Mouse (Mus musculus) v-Abl transformed pro-B cells (cell line): ENCODE measurements around the gene Acot3.

ENCODE experiments used
- in situ Hi-C, 2 experiments: fragments of 400-800 bp; cut with MboI; formaldehyde crosslinking; loops; one replicate each; pipeline ENCODE4 v1.15.1; 2025; ENCODE audit not compliant: unreplicated experiment in 2 of 2

The Acot3 gene

DNA sequence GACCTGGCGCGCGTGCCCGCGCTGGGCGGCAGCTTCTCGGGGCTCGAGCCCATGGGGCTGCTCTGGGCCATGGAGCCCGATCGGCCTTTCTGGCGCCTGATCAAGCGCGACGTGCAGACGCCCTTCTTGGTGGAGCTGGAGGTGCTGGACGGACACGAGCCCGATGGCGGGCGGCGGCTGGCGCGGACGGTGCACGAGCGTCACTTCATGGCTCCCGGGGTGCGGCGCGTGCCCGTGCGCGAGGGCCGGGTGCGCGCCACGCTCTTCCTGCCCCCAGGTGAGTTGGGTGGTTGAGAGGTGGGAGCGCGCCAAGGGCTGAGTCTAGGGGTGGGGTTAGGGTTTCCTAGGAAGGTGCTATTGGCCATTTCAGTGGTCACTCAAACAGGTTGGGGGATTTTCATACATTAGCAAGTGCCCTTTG lies 13.2 kb upstream of the Acot3 start, which contains the start of gene Gm49366:
TSS of gene Gm49366 (plus strand) at position 245 of the 421 bp plus-strand sequence.
- in situ Hi-C loops, result loop anchor here in 1 of 2 experiments (25.0 kb wide), 1 partner anchor 326 kb away; no protein-coding TSS in a partner anchor

DNA sequence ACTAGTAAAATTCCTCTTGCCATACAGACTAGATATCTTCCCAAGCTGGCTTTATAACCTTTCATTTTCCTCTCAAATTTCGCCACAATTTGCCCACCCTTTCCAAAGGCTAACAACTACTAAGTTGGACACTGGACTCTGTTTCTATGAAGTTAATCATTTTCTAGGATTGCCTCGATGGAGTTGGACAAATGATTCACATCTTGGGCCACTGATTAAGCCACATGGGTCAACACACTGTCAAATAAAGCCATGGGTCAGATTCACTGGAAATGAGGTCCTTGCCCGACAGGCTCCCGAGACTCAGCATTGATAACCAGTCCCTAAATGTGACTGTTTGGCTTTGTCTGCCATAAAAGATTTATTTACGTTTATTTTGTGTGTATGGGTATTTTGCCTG lies 9.7 kb upstream of the Acot3 start:
- in situ Hi-C loops, result loop anchor here in 1 of 2 experiments (25.0 kb wide), 1 partner anchor 330 kb away; no protein-coding TSS in a partner anchor

DNA sequence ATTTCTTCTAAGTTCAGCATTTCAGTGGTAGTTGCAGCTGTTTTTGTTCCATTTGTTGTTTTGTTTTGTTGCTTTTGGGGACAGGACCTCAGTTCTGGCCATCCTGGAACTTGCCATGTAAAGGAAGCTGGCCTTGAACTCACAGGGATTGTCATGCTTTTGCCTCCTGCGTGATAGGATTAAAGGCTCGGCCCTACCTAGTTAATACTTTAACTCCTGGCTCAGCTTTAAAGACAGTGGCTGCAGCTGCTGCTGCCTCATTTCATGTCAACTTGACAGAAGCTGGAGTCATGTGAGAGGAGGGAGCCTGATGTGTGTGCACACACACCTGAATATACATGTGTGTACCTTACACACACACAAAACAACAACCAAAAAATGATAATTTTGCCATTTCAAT lies 7.9 kb upstream of the Acot3 start:
- in situ Hi-C loops, result loop anchor here in 1 of 2 experiments (25.0 kb wide), 1 partner anchor 332 kb away; no protein-coding TSS in a partner anchor

DNA sequence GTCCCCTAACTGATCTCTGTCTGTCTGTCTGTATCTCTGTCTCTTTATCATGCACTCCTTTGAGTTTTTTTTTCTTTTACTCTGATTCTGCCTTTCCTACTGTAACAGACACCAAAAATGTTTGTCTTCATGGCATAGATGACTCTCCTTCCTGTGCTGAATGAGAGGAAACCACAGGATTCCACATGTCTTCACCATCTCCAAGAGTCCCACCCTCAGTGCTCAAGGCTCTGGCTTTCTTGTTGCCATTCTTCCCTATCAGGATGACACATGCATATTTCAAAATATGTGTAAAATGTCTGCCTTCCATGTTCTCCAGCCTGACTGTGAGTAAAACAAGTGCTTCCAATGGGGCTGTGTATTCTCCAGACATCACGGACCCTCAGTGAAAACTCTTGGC lies 5.0 kb upstream of the Acot3 start:
- in situ Hi-C loops, result loop anchor here in 1 of 2 experiments (25.0 kb wide), 1 partner anchor 335 kb away; no protein-coding TSS in a partner anchor

DNA sequence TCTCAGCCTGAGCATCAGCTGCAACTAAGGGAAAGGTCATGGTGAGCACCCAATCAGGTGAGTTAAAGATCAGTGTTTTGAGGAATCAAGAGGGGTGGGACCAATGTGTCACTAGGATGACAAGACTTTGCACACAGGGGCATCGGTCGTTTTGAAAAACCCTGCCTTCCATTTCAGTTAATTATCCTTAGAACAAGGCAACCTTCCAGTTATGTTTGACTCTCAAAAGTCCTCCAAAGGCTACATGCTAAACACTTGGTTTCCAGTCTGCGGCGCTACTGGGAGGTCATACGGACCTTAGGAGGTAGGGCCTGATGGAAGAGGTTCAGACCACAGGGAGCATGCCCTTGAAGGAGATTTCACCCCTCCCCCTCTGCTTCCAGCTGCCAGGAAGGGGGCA lies 1.2 kb upstream of the Acot3 start:
- in situ Hi-C loops, result loop anchor here in 1 of 2 experiments (25.0 kb wide), 2 partner anchors 338 to 938 kb away; no protein-coding TSS in a partner anchor

DNA sequence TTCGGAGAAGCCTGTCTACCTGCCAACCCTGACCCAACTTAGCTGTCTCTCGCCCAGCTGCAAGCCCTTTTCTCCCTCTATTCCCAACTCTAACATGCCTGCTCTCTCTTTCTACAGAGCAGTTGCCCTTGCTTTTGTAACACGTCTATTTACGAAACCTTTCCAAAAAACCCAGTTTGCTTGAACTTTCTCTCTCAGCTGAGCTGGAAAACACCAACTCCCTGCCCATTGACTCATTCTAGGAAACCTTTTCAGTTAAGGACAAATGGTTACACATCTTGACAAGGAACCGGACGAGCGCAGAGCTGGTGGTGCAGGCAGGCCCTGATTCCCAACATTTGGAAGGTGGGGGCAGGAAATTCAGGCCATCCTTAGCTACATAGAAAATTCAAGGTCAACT lies 665 bp downstream of the Acot3 start:
- in situ Hi-C loops, result loop anchor here in 1 of 2 experiments (25.0 kb wide), 2 partner anchors 340 to 940 kb away; no protein-coding TSS in a partner anchor

DNA sequence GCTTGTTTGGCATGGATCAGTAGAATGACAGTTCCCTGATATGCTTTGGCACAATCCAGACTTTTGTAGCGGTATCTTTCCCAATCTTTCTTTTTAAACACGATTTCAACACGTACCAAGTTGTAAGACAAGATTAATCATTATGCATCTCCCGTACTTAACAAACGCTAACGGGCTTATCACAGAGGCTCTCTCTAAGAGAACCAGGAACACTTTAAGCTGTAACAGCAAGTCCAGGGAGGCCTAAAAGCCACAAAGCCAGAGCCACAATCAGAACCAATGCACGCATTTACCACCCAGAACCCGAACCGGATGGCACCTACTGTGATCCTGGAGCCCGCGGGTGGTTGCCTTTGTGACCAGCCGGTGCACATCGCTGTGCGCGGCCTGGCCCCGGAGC lies 1.2 kb downstream of the Acot3 start:
- in situ Hi-C loops, result loop anchor here in 1 of 2 experiments (25.0 kb wide), 2 partner anchors 341 to 941 kb away; no protein-coding TSS in a partner anchor

DNA sequence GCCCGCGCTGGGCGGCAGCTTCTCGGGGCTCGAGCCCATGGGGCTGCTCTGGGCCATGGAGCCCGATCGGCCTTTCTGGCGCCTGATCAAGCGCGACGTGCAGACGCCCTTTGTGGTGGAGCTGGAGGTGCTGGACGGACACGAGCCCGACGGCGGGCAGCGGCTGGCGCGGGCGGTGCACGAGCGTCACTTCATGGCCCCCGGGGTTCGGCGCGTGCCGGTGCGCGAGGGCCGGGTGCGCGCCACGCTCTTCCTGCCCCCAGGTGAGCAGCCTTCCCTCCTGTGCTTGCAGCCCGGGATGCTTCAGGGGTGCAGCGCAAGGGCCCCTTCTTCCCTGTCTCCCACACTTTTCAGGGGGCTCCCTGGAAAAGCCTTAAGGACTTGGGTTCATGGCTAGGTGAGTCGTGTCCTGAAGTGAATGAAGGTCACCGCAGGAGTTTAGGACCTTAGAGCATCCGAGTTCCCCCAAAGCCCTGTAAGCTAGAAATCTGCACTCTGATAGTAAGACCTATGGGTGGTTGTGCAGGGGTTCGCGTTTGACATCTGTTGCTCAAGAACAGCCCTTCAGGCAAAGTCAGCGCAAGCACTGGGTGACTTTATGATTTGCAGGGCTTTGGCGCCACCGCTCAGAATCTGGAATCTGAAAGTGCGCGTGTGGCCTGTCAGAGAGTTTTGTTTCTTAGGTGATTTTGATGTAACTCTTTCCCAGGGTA lies 1.9 kb downstream of the Acot3 start:
- in situ Hi-C loops, result loop anchor here in 1 of 2 experiments (25.0 kb wide), 2 partner anchors 342 to 942 kb away; no protein-coding TSS in a partner anchor

DNA sequence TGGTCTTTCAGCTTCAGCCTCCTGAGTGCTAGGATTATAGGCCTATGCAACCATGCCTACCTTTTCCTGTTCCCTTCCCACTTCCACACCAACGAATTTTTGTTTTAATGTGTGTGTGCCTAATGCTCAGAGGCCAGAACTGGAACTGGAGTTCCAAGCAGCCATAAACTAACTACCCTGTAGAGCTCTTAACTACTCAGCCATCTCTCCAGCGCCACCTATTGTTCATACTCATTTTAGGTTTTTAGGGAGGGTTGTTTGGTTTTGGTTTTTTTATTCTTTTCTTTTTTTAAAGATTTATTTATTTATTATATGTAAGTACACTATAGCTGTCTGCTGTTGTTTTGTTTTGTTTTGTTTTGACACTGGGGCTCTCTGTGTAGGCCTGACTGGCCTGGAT lies 9.0 kb downstream of the Acot3 start:
- in situ Hi-C loops, result loop anchor here in 1 of 2 experiments (25.0 kb wide), 2 partner anchors 349 to 949 kb away; no protein-coding TSS in a partner anchor

DNA sequence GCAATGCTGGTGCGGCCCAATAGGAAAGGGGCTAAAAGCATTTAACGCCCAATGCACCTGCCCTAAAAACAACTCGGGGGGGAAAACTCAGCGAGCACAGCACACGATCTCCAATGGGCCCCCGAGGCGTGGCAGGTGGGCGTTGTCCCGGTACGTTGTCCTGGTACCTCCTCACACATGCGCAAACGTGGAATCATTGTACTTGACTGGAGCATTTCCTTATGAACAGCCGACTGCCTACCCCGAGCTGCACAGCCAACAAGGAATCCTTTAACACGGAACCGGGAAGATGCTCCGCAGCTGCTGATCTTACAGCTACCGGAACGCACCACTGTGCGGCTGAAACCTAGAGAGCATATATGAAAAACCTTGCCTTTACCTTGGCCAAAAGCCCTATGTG lies 10.4 kb downstream of the Acot3 start:
- in situ Hi-C loops, result loop anchor here in 1 of 2 experiments (25.0 kb wide), 2 partner anchors 350 to 950 kb away; no protein-coding TSS in a partner anchor

DNA sequence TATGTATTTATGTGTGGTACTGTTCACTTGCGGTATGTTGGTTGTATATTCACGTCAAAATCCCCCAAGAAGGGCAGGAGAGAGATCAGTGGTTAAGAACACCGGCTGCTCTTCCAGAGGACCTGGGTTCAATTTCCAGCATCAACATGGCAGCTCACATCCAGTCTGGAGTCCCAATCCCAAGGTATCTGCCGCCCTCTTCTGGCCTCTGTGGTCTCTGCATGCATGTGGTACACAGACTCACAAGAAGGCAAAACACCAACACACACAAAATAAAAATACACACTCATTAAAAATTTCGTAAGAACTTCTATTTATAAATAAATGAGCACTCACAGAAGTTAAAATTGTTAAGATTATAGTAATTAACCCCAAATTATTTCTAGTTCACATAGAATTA lies 11.3 kb downstream of the Acot3 start:
- in situ Hi-C loops, result loop anchor here in 1 of 2 experiments (25.0 kb wide), 2 partner anchors 351 to 951 kb away; no protein-coding TSS in a partner anchor

DNA sequence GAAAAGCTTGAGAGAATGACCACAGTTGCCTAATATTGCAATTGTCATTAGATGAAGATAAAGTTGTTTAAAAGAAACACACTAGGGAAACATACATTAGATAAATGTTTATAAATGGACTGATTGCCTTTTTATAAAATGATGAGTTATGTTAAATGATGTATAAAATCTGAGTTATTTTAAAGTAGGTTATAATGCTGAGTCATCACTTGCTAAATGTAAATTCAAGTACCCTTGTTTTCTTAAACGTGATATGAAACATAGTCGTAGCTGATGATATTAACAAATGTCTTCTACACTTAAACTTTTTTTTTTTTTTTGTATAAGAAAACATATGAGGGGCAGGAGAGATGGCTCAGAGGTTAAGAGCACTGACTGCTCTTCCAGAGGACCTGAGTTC lies 11.9 kb downstream of the Acot3 start:
- in situ Hi-C loops, result loop anchor here in 1 of 2 experiments (25.0 kb wide), 2 partner anchors 352 to 952 kb away; no protein-coding TSS in a partner anchor

DNA sequence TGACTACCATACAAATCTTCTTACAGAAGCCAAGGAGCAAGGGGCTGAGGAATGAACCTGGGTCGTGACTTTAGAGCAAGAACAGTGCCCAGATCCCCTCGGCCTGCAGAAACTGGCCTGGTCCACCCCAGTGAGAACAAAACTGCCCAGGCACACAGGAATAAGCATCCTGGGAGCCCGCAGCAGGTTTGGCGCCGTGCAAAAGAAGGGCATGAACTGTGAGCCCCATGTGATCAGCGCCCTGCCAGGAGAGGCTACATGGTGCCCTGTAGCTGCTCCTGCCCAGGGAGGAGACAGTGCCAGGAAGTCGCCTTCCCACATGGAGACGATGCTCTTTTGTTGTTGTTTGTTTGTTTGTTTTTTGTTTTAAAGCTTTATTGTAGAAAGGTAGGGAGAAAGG lies 12.7 kb downstream of the Acot3 start:
- in situ Hi-C loops, result loop anchor here in 1 of 2 experiments (25.0 kb wide), 2 partner anchors 352 to 952 kb away; no protein-coding TSS in a partner anchor

DNA sequence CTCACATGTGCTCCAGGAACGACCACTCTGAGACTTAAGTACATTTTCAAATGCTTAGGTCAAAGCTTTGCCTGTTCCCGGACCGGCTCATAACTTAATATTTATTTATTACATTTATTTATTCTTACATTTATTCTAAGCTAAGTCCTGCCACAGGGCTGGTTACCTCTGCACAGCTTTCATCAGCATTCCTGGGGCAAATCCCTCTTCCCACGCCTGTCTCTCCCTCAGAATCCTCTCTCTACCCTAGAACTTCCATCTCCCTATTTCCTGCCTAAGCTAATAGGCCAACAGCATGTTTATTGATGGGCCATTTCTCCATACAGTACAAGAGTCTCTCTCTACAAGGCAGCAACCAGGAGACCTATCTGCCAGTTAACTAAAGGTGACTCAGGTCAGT lies 15.8 kb downstream of the Acot3 start:
- in situ Hi-C loops, result loop anchor here in 1 of 2 experiments (25.0 kb wide), 2 partner anchors 355 to 955 kb away; no protein-coding TSS in a partner anchor

DNA sequence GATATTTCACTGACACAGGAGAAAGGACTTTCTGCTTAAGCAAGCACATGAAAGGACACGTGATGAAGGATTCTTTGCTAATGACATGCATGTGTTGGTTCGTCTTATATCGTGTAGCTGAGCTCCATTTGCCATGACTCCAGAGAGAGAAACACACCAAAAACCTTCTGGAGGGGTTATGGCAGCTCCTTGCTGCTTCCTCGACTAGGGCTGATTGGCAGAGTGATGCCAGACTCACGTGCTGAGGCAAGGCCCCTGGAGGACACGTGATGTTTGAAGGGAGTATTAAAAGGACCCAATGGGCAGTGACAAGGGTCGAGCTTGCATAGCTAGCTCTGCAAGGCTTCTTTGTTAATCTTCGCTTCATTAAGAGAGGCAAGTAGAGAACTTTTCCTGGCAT lies 16.4 kb downstream of the Acot3 start:
- in situ Hi-C loops, result loop anchor here in 1 of 2 experiments (25.0 kb wide), 2 partner anchors 356 to 956 kb away; no protein-coding TSS in a partner anchor

DNA sequence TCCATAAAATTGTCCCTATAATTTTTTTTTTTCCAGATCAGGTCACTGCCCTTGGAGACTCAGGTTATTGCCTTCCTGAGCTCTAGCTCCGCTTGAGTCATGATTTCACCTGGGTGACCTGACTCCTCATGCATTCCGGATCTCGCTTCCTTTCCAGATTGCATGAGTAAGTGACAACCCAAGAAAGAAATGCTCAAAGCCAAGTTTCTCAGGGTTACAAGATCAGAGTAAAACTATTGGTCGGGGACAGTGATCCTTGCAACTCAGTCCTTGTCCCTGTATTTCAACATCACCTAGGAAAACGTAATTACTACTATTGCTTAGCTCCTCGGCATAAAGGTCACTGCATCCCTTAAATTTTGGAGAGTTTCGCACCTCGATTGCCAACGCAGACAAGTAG lies 17.0 kb downstream of the Acot3 start, which contains the start of gene Acot5:
TSS of gene Acot5 (plus strand) at position 340 of the 400 bp plus-strand sequence.
- in situ Hi-C loops, result loop anchor here in 1 of 2 experiments (25.0 kb wide), 2 partner anchors 357 to 957 kb away; no protein-coding TSS in a partner anchor

DNA sequence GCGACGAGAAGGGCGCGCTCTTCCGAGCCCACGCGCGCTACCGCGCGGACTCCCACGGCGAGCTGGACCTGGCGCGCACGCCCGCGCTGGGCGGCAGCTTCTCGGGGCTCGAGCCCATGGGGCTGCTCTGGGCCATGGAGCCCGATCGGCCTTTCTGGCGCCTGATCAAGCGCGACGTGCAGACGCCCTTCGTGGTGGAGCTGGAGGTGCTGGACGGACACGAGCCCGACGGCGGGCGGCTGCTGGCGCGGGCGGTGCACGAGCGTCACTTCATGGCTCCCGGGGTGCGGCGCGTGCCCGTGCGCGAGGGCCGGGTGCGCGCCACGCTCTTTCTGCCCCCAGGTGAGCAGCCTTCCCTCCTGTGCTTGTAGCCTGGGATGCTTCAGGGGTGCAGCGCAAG lies 17.6 kb downstream of the Acot3 start:
- in situ Hi-C loops, result loop anchor here in 1 of 2 experiments (25.0 kb wide), 2 partner anchors 357 to 957 kb away; no protein-coding TSS in a partner anchor

DNA sequence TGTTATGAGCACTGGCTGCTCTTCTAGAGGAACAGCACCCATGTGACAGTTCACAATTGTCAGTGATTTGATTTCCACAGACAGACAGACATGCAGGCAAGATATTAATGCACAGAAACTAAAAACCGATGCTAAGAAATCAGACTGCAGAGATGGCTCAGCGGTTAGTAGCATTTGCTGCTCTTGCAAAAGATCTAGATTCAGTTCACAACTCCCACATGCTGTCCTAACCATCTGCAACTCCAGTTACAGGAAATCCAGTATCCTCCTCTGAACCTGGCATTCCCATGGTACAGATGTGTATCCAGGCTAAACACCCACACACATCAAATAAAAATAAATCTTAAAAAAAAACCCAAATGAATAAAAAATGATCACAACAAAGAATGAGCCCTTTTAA lies 19.8 kb downstream of the Acot3 start:
- in situ Hi-C loops, result loop anchor here in 1 of 2 experiments (25.0 kb wide), 2 partner anchors 359 to 959 kb away; no protein-coding TSS in a partner anchor

DNA sequence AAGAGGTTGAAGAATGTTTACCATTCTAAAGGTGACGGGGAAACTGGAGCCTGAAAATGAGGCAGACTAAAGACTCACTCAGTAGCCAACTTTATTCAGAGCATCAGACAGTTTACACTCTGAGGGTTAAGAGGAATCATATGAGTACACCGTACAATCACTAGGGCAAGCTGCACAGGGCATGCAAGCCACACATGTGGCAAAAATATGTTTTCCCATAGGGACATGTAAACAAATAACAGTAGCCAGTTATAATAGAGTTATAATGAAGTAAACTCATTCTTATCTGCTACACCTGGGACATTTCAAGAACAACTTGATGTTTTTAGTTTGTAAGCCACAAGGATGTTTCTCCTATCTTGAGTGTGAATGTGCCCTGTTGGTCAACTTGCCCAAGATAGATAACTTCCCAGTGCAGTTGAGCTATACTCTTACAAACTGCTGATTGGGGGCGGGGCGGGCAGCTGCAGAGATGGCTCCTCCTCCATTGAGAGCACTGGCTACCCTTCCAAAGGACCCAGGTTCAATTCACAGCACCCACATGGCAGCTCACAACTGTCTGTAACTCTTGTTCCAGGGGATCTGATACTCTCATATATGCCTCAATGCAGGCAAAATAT lies 25.5 kb downstream of the Acot3 start:
- in situ Hi-C loops, result no loop called here

DNA sequence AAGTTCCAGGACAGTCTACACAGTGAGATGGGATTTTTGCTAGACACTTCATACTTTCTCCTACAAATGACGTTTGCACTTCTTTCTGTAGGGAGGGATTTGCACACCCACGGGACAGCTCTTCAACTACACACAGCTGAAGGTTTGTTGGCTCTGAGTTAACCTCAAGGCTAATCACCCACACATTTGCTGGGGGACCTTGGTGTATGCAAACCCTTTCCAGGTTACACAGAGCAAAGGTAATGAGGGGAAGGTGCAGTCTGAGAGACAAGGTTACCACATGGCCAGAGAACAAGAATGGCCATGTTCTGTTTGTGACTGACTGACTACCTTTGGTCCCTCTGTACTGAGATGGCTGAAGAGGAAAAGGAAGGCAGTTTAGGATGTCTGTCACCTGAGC lies 31.9 kb downstream of the Acot3 start:
- in situ Hi-C loops, result no loop called here
